Mouse (Mus musculus) liver, embryonic 14.5 days (tissue): ENCODE measurements around the gene Cux2. TPM values are rescaled to one million over a fixed set of nuclear protein-coding genes. Genes with fewer than 3 reads are reported as not detected.

ENCODE experiments used
- ATAC-seq: fragments of 200-750 bp; cut with Nextera tagmentation; 2 replicates; pipeline ENCODE4 v1.8.0; 2017; ENCODE audit warnings: moderate number of reproducible peaks, mild to moderate bottlenecking, moderate library complexity; ENCODE audit not compliant: insufficient read depth
- DNase-seq, 3 experiments: peaks; one replicate each; pipeline ENCODE4 v3.0.0-alpha.2; 2012 to 2013; ENCODE audit warnings: low read depth in 3 of 3, low spot score in 3 of 3
- H3K27ac ChIP-seq: fragments of 300-500 bp; sonication (generic); 2 replicates; pipeline ENCODE4 v1.5.1; 2014; ENCODE audit warnings: moderate library complexity, mild to moderate bottlenecking, control low read depth, inconsistent platforms
- H3K27me3 ChIP-seq: fragments of 300-500 bp; sonication (generic); 2 replicates; pipeline ENCODE4 v1.6.1; 2014; ENCODE audit warnings: mild to moderate bottlenecking, low read length, moderate library complexity; ENCODE audit not compliant: control insufficient read depth, insufficient read depth
- H3K36me3 ChIP-seq: fragments of 300-500 bp; sonication (generic); replicated peaks from 2 replicates; pipeline ENCODE4 v1.6.1; 2014; ENCODE audit warnings: low read depth; ENCODE audit not compliant: control insufficient read depth, insufficient read depth
- H3K4me1 ChIP-seq, 2 experiments: fragments of 200-500 bp in 1 of 2; fragments of 300-500 bp in 1 of 2; sonication (generic) in 1 of 2; replicated peaks; 2 replicates each; pipeline ENCODE4 v1.6.1; 2012 to 2014; ENCODE audit warnings: antibody characterized with exemption in 1 of 2, inconsistent platforms in 1 of 2, low read length in 1 of 2; ENCODE audit not compliant: control insufficient read depth in 2 of 2, insufficient read depth in 2 of 2
- H3K4me2 ChIP-seq: fragments of 300-500 bp; sonication (generic); 2 replicates; pipeline ENCODE4 v1.6.1; 2014; ENCODE audit warnings: low read depth, mild to moderate bottlenecking, control low read depth, moderate library complexity
- H3K4me3 ChIP-seq, 2 experiments: fragments of 200-500 bp in 1 of 2; fragments of 300-500 bp in 1 of 2; sonication (generic) in 1 of 2; 2 replicates each; pipeline ENCODE4 v1.5.1; 2012 to 2014; ENCODE audit warnings: low read depth in 2 of 2, low read length in 2 of 2, mild to moderate bottlenecking in 2 of 2, control low read depth in 1 of 2, inconsistent platforms in 1 of 2, moderate library complexity in 1 of 2; ENCODE audit not compliant: insufficient read depth in 1 of 2
- H3K9ac ChIP-seq: fragments of 300-500 bp; sonication (generic); replicated peaks from 2 replicates; pipeline ENCODE4 v1.6.1; 2014; ENCODE audit warnings: mild to moderate bottlenecking, control low read depth, moderate library complexity
- H3K9me3 ChIP-seq: fragments of 300-500 bp; sonication (generic); 2 replicates; pipeline ENCODE4 v1.6.1; 2016; ENCODE audit warnings: low read length, mixed read lengths; ENCODE audit not compliant: control insufficient read depth
- CTCF ChIP-seq: IDR thresholded peaks from 2 replicates; pipeline ENCODE4 v1.5.1; 2016; ENCODE audit warnings: antibody characterized with exemption, low read depth, control low read depth
- EP300 ChIP-seq: IDR thresholded peaks from 2 replicates; pipeline ENCODE4 v1.6.1; 2016; ENCODE audit warnings: antibody characterized with exemption, low read depth
- WGBS: fragments of 180-500 bp; shearing (Covaris S2); extraction: QIAGEN DNeasy Blood & Tissue Kit; methylation state at CpG from one replicate; pipeline ENCODE4 v1.1.7; 2014; ENCODE audit not compliant: insufficient replicate concordance; 5-methylcytosine and 5-hydroxymethylcytosine counted together
- polyA plus RNA-seq, 2 experiments: library from polyadenylated mRNA; depleted of rRNA in 1 of 2; stranded (reverse) in 1 of 2; unstranded in 1 of 2; fragments of >200 nt; fragmentation: Nextera tagmentation in 1 of 2; extraction: Ambion mirVana in 1 of 2; gene quantifications; 2 replicates each; pipeline versions ENCODE4 v1.2.1 to v1.2.3; 2012 to 2014

Gene Cux2
- polyA plus RNA-seq, 2 experiments = 1.0 to 1.4 TPM

DNA sequence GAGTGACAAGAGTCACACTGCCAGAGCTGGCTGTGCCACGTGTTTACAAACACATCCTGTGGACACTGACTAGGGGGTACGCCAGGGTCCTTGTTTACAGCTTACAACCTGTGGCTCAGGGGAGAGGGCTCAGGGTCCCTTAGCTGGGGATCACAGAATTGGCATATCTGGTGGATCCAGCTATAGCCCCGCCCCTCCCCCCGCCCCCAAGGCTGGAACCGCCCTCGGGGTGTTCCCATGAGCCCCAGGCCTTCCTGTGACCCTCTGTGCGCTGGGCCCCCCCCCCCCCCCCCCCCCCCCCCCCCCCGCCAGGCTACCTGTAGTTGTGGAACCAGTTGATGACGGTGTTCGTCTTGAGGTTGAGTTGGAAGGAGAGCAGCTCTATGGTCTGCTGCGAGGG, 185.6 kb downstream of the Cux2 start:
- WGBS = 17% methylated on average over 9 of the region's 11 CpGs
- Histone ChIP-seq H3K4me2 (no peak overlapping the region), H3K9me3 (no peaks in the 10 kb centered on the region), H3K27ac (no peak overlapping the region), H3K27me3 (no peaks in the 10 kb centered on the region), H3K4me1 (no peaks in the 10 kb centered on the region), H3K4me3 (no peak overlapping the region), H3K9ac (no peak overlapping the region), H3K36me3 (no peaks in the 10 kb centered on the region)
- no peak for TF ChIP-seq EP300
- TF ChIP-seq CTCF = no peak
- ATAC-seq (no peak), DNase-seq (no peak)

DNA sequence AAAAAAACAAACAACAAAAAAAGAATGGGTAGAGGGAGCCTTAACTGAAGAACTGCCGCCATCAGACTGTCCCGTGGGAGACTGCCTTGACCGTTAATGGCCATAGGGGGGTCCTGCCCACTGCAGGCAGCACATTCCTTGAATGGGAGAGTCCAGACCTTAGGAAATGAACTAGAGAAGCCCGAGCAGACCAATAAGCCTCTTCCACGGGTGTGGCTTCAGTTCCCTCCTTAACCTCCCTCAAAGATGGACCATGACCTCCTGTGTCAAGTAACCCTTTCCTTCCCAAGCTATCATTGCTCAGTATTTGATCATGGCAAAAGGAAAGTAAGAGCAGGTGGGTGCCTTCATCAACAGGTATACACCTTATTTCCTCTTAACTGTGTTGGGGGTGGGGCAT, 187.9 kb downstream of the Cux2 start:
- Histone ChIP-seq H3K4me3 (no peak overlapping the region), H3K9me3 (no peaks in the 10 kb centered on the region), H3K4me1 (no peaks in the 10 kb centered on the region; a peak in 1 of 4 replicates), H3K9ac (no peak overlapping the region), H3K4me2 (no peak overlapping the region), H3K27ac (no peak overlapping the region), H3K27me3 (no peaks in the 10 kb centered on the region), H3K36me3 (no peaks in the 10 kb centered on the region)
- 45% methylated on average over 5 of the region's 5 CpGs for WGBS
- ATAC-seq (no peak), DNase-seq (no peak)
- TF ChIP-seq EP300 = no peak
- no peak for TF ChIP-seq CTCF

DNA sequence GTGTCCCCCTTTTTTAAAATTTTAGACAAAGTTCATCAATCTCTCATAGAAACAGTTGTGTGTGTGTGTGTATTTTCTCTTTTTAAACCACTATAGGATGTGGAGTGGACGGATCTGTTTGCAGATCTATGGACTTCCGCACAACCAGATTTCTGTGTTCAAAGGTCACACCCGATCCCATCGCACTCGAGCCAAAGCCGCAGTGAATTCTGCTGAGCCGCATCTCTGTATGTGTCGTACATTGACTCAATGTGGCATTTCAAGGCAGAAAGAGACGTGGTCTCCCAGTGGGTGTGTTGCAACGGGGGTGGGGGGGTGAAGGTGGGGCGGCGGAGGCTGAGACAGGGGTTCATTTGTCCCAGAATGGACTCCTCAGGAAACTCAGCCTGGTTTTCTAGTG, 191.5 kb downstream of the Cux2 start:
- no peak overlapping the region for H3K27ac ChIP-seq
- H3K4me3 ChIP-seq = no peak overlapping the region
- no peak overlapping the region for H3K4me2 ChIP-seq
- no peak for ATAC-seq
- H3K9me3 ChIP-seq = no peaks in the 10 kb centered on the region
- H3K9ac ChIP-seq = no peak overlapping the region
- H3K36me3 ChIP-seq = no peaks in the 10 kb centered on the region
- no peak for DNase-seq
- WGBS = 64% methylated on average over 12 of the region's 12 CpGs
- H3K4me1 ChIP-seq = no peaks in the 10 kb centered on the region; a peak in 1 of 4 replicates
- no peaks in the 10 kb centered on the region for H3K27me3 ChIP-seq
- TF ChIP-seq EP300 (no peak), CTCF (no peak)

DNA sequence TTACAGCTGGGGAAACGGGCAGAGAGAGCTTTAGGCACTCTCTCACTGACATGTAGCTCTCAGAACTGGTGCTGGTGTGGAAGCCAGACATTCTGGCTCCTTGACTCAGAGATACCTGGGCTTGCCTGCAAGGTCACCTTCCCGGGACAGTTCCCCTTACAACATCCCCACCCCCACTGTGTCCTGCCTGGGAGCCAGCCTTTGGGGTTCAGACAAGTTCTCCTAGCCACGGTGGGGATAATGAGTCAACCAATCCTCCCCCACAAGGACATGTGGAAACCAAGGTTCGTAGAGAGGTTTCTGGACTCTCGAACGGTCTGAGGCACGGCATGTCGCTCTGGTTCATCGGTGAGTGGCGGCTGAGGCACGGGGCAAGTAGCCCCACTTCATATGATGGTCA, 193.2 kb downstream of the Cux2 start:
- no peak overlapping the region for H3K4me2 ChIP-seq
- H3K27ac ChIP-seq = no peak overlapping the region
- no peak for DNase-seq
- no peak overlapping the region for H3K9ac ChIP-seq
- H3K36me3 ChIP-seq = no peaks in the 10 kb centered on the region
- no peak for ATAC-seq
- no peak overlapping the region for H3K4me3 ChIP-seq
- WGBS = 66% methylated on average over 11 of the region's 11 CpGs
- no peaks in the 10 kb centered on the region; a peak in 1 of 4 replicates for H3K4me1 ChIP-seq
- H3K9me3 ChIP-seq = no peaks in the 10 kb centered on the region
- TF ChIP-seq EP300 (no peak), CTCF (no peak)
- no peaks in the 10 kb centered on the region for H3K27me3 ChIP-seq

DNA sequence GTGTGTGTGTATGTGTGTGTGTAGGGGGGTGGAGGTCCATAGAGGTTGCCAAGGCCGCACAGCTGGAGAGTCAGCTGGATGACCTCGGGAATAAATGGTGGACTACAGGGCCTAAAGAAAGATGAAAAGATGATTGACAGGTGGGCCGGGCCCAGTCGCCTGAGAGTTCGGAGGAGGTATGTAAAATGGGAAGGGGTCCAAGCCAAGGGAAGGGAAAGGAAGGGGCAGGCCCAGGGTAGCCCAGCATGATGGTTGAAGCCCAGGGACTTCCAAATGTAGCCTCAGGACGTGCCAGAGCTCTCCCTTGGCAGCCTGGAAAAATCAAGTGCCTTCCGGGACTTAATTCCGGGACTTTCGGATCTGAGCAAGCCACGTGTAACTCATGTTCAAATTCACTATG, 195.1 kb downstream of the Cux2 start:
- H3K4me3 ChIP-seq = no peak overlapping the region
- no peak for DNase-seq
- no peak for TF ChIP-seq EP300
- TF ChIP-seq CTCF = no peak
- no peak overlapping the region for H3K4me2 ChIP-seq
- WGBS = 69% methylated on average over 10 of the region's 10 CpGs
- H3K9me3 ChIP-seq = no peaks in the 10 kb centered on the region
- no peak overlapping the region for H3K27ac ChIP-seq
- no peaks in the 10 kb centered on the region for H3K36me3 ChIP-seq
- H3K4me1 ChIP-seq = peaks cover 0 to 1% of the 10 kb centered on the region in 2 experiments; a peak in 2 of 4 replicates
- no peaks in the 10 kb centered on the region for H3K27me3 ChIP-seq
- H3K9ac ChIP-seq = no peak overlapping the region
- ATAC-seq = no peak
